Mouse (Mus musculus): ENCODE measurements around the gene Vmn1r211.

Gene Vmn1r211

GRCm38 (mm10) chr13:22857461-22857860, at the start of gene Vmn1r211:
Vmn1r211 (minus strand) TSS chr13:22857561.
- 67% methylated on average over 1 of the region's 1 CpGs for WGBS

DNA sequence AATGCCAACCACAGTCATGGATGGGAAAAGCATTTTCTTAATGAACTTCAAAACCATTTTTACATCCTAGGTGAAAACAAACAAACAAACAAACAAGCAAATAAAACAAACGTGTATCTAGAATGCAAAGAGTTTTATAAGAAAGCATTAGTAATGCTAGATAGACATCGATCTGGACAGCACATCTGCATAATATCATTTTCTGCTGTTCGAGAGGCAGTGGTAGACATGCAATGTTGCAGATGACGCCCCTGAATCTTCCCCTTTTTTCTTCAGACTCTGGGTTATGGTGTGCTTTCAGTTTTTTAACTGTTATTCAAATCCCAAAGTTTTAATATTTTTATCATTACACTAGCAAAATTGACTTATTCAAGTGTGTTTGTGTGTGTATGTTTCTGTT, 26.7 kb upstream of the Vmn1r211 start, which contains the start of gene Vmn1r212:
TSS of gene Vmn1r212 (minus strand) at position 101 of the 400 bp plus-strand sequence.
- WGBS, result 84% methylated on average over 4 of the region's 4 CpGs

GRCm38 (mm10) chr13:22879257-22879656, 21.9 kb upstream of the Vmn1r211 start:
- WGBS, result 93% methylated on average over 1 of the region's 1 CpGs

- WGBS, result 66% methylated on average over 4 of the region's 4 CpGs
These were observed 2.6 kb downstream of the Vmn1r211 start for GRCm38 (mm10) chr13:22854760-22855159.

- 50% methylated on average over 1 of the region's 1 CpGs for WGBS
These were observed 10.6 kb downstream of the Vmn1r211 start for GRCm38 (mm10) chr13:22846798-22847197.

DNA sequence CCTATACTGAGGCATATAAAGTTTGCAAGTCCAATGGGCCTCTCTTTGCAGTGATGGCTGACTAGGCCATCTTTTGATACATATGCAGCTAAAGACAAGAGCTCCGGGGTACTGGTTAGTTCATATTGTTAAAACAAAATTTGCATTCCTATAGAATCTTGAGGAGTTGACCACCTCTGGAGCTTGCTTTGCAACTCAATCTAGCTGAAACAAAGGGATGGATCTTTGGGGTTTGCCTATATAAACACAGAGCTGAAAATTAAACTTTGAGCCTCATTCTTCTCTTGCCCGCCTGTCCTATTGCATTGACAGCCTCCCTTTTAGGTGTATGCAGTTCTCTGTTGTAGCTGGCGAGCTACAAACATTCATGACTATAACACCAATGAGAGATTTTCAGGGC, 13.1 kb downstream of the Vmn1r211 start:
- 72% methylated on average over 3 of the region's 3 CpGs for WGBS

GRCm38 (mm10) chr13:22831248-22831647, 26.1 kb downstream of the Vmn1r211 start, which contains the start of gene Vmn1r210:
Vmn1r210 (minus strand) TSS chr13:22831348.
- 73% methylated on average over 4 of the region's 4 CpGs for WGBS

- 48% methylated on average over 7 of the region's 7 CpGs for WGBS
These were observed 28.0 kb downstream of the Vmn1r211 start for GRCm38 (mm10) chr13:22829395-22829794.

DNA sequence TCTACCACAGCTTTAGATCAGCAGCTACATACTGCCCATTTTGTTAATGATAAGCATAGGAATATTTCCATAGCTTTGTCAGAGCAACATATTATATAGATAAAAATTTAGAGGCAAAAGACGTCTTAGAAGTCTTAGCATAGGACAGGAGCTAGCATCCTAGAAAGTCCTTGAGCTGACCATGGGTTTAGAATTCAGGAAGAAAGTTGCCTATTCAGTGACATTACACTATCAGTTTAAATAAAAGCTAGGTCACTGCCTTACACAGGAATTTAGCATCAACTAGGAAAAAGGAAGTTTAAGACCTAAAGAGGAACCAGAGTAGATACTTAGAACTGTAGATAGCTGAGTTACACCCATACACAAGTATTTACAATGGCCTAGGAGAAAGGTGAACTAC, 35.8 kb downstream of the Vmn1r211 start:
- 94% methylated on average over 1 of the region's 1 CpGs for WGBS

GRCm38 (mm10) chr13:22809582-22809981, 47.8 kb downstream of the Vmn1r211 start, which contains the start of gene Vmn1r209:
Vmn1r209 (minus strand) TSS chr13:22809682.

Measured in cerebral cortex, adult 2 months (tissue).